Mouse (Mus musculus) lung, adult 2 months (tissue): ENCODE results near the gene Babam2. TPM values are rescaled to one million over a fixed set of nuclear protein-coding genes. Genes with fewer than 3 reads are reported as not detected.

Experiments used
- DNase-seq: peaks from one replicate; pipeline ENCODE4 v3.0.0; 2022
- H3K4me1 ChIP-seq: fragments of 200-500 bp; 2 replicates; pipeline ENCODE4 v1.6.1; 2011; ENCODE audit warnings: low read length; ENCODE audit not compliant: control insufficient read depth, insufficient read depth
- H3K4me3 ChIP-seq: fragments of 200-500 bp; replicated peaks from 2 replicates; pipeline ENCODE3; 2011; ENCODE audit warnings: low read depth, mild to moderate bottlenecking, control low read depth, low read length; ENCODE audit errors: extremely low read depth
- CTCF ChIP-seq: fragments of 200-500 bp; IDR thresholded peaks from 2 replicates; pipeline ENCODE4 v1.5.1; 2011; ENCODE audit warnings: mild to moderate bottlenecking, low read length, control low read depth; ENCODE audit not compliant: insufficient read depth
- POLR2A ChIP-seq: fragments of 200-500 bp; IDR thresholded peaks from 2 replicates; pipeline ENCODE4 v1.6.1; 2011; ENCODE audit warnings: low read depth, mild to moderate bottlenecking, control low read depth, low read length, borderline replicate concordance; ENCODE audit errors: extremely low read depth
- WGBS: fragments of 180-500 bp; shearing (Covaris S2); methylation state at CpG from one replicate; pipeline ENCODE4 v1.1.7; 2018; 5-methylcytosine and 5-hydroxymethylcytosine counted together
- polyA plus RNA-seq: library from polyadenylated mRNA; depleted of rRNA; stranded (reverse); fragments of >200 nt; gene quantifications from 2 replicates; pipeline ENCODE4 v1.2.3, GENCODE M21; 2012

Babam2 gene
- polyA plus RNA-seq, 1 experiment: 23.6 TPM

DNA sequence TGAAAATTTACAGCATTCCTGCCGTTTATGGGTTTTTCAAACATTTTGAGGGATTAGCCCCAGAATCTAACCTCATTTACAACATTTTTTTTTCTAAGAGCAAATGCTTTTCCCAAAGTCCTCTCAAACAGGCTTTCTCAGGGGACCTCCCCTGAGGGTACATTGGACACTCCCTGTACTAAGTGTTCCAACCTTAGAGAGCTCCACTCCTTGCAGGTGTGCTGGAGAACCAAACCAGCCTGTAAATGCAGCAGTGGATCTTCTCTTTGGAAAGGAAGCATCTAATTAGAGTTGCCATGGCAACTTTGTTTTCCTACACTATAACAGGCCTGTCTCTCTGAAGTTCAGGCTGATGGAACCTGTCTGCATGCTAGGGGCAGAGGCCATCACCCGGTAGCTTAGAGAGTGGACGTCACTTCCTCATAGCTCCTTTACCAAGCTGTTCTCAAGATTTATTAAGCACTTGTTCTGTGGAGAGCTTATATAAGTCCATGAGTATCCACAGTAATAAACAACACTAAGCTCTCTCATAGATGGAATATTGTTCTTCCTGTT is 277.2 kb downstream of the Babam2 start:
- no peak for TF ChIP-seq CTCF
- DNase-seq: no peak
- H3K4me3 ChIP-seq: no peak overlapping the region
- WGBS: 64% methylated on average over 3 of the region's 3 CpGs
- peaks cover 2% of the 10 kb centered on the region for H3K4me1 ChIP-seq

DNA sequence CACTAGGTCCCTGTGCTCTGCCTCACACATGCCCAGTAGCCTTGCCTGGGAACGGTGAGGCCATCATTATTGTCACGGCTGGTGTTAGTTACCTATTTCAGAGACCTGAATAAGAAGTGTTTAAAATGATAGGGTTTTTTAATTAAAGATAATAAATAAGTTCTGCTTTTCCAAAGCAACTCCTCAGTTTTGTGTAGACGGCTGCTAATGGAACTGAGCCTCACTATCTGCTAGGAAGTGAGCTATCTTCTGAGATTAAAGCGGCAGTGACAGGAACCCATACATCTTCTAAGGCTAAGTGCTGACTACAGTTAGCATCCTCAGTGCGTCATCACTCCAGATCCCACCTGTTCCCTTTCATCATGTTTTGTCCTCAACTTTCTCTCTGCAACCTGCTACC is 284.6 kb downstream of the Babam2 start:
- WGBS: 81% methylated on average over 5 of the region's 5 CpGs
- H3K4me3 ChIP-seq: no peak overlapping the region
- no peak for DNase-seq
- H3K4me1 ChIP-seq: no peaks in the 10 kb centered on the region
- TF ChIP-seq CTCF (no peak), POLR2A (no peak)

GRCm38 (mm10) chr5:31983161-31983560 is 285.7 kb downstream of the Babam2 start:
- WGBS: 94% methylated on average over 7 of the region's 7 CpGs
- Histone ChIP-seq H3K4me3 (no peak overlapping the region), H3K4me1 (no peaks in the 10 kb centered on the region)
- no peak for DNase-seq
- TF ChIP-seq CTCF: no peak
- no peak for TF ChIP-seq POLR2A

DNA sequence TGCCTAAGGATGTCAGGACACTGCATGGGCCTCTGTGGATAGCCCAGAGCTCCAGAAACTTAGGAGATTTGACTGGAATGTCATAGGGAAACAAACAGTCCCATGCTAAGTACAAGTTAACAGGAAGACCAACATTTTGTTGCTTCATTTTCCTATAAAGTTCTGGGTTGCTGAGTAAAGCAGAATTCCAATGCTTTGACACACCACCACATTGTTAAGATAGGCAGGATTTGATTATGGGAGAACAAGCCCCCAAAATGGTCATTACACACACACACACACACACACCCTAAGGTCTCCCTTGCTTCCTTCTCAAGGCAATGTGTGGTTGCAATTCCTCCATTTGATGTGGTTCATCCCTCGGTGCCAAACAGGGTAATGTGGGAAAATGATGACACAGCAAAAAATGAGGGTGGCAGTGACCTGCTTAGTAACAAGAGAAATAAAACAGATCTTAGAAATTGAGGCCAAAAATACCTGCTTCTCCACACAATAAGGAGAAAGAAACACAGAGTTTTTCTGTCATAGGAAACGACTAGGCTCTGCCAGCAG is 286.4 kb downstream of the Babam2 start:
- no peak for TF ChIP-seq POLR2A
- TF ChIP-seq CTCF: no peak
- no peaks in the 10 kb centered on the region for H3K4me1 ChIP-seq
- H3K4me3 ChIP-seq: no peak overlapping the region
- no peak for DNase-seq
- WGBS: 62% methylated on average over 2 of the region's 2 CpGs

DNA sequence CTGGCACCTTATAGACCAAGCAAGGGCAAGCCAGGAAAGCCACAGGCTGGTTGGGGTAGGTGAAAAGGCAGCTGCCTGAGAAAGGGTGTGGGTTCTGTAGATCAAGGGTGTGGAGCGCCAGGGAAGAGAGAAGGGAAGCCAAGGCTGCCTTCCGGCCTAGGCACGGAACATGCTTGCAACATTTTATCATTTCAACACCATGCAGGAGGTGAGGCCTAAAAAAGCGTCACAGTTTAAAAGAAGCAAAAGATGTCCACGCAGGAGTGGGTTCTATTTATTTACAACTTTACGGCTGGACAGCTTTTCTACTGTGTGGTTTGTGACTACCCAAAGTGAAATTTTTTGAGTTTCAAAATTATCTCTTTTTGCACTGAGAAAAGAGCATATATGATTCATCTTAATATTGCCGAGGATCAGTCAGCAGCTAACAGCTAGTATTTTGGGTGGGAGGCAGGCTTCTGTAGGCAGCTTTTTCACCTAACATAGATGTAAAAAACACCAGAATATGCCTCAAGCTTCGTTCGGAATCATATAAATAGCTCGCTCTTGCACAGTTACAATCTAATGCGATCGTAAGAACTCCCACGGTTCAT is 287.0 kb downstream of the Babam2 start:
- no peak for TF ChIP-seq POLR2A
- Histone ChIP-seq H3K4me1 (no peaks in the 10 kb centered on the region), H3K4me3 (no peak overlapping the region)
- WGBS: 80% methylated on average over 13 of the region's 13 CpGs
- no peak for DNase-seq

GRCm38 (mm10) chr5:31985021-31985420 is 287.5 kb downstream of the Babam2 start:
- DNase-seq: no peak
- Histone ChIP-seq H3K4me3 (no peak overlapping the region), H3K4me1 (no peaks in the 10 kb centered on the region)
- WGBS: 83% methylated on average over 2 of the region's 2 CpGs
- TF ChIP-seq POLR2A (no peak), CTCF (no peak)

GRCm38 (mm10) chr5:31987541-31988307 is 290.2 kb downstream of the Babam2 start:
- Histone ChIP-seq H3K4me3 (no peak overlapping the region), H3K4me1 (no peaks in the 10 kb centered on the region)
- WGBS: 87% methylated on average over 11 of the region's 11 CpGs
- TF ChIP-seq POLR2A (no peak), CTCF (no peak)
- no peak for DNase-seq

- no peak for DNase-seq
- 74% methylated on average over 4 of the region's 4 CpGs for WGBS
- Histone ChIP-seq H3K4me3 (no peak overlapping the region), H3K4me1 (no peaks in the 10 kb centered on the region)
- TF ChIP-seq POLR2A: no peak
- TF ChIP-seq CTCF: no peak
These were observed 299.9 kb downstream of the Babam2 start for GRCm38 (mm10) chr5:31997189-31997954.

- 65% methylated on average over 2 of the region's 2 CpGs for whole genome bisulfite sequencing
- Histone ChIP-seq H3K4me3 (no peak overlapping the region), H3K4me1 (no peaks in the 10 kb centered on the region)
- no peak for TF ChIP-seq CTCF
- no peak for TF ChIP-seq POLR2A
- DNase-seq: no peak
These were observed 301.3 kb downstream of the Babam2 start for GRCm38 (mm10) chr5:31998806-31999205.
